Mouse (Mus musculus) heart, postnatal 0 days (tissue): Measurements from ENCODE around the gene Txk.

ENCODE experiments used
- CTCF ChIP-seq: IDR thresholded peaks from 2 replicates; pipeline ENCODE4 v1.5.1; 2016; ENCODE audit warnings: antibody characterized with exemption, control low read depth, low read depth
- EP300 ChIP-seq: IDR thresholded peaks from 2 replicates; pipeline ENCODE4 v1.6.1; 2016; ENCODE audit warnings: antibody characterized with exemption, low read depth

GRCm38 (mm10) chr5:72690516-72690915, 62.1 kb downstream of the Txk start:
- TF ChIP-seq EP300: no peak
- TF ChIP-seq CTCF: no peak
